Mouse (Mus musculus): ENCODE results near the gene Rassf6.
"Not testable (repeated sequence)": the region's sequence is repeated elsewhere in the genome, so short reads cannot be mapped to it uniquely, and the experiment has no call there.

The Rassf6 gene

GRCm38 (mm10) chr5:90624708-90625425, 15.6 kb downstream of the Rassf6 start:
- no peak for DNase-seq (ENCODE audit: low read depth)

GRCm38 (mm10) chr5:90623209-90623608, 17.2 kb downstream of the Rassf6 start:
- DNase-seq (ENCODE audit: low read depth): no peak

GRCm38 (mm10) chr5:90621726-90622125, 18.7 kb downstream of the Rassf6 start:
- no peak for DNase-seq (ENCODE audit: low read depth)

GRCm38 (mm10) chr5:90621316-90621715, 19.1 kb downstream of the Rassf6 start:
- DNase-seq (ENCODE audit: low read depth): no peak

- DNase-seq (ENCODE audit: low read depth): no peak
These were observed 22.6 kb downstream of the Rassf6 start for GRCm38 (mm10) chr5:90617859-90618258.

GRCm38 (mm10) chr5:90612751-90613150, 27.7 kb downstream of the Rassf6 start:
- not testable (repeated sequence) for DNase-seq (ENCODE audit: low read depth)

- DNase-seq (ENCODE audit: low read depth): peak; percentile 28
These were observed 28.4 kb downstream of the Rassf6 start for GRCm38 (mm10) chr5:90611996-90612611.

- DNase-seq (ENCODE audit: low read depth): peak; percentile 19
These were observed 29.1 kb downstream of the Rassf6 start for GRCm38 (mm10) chr5:90611388-90611787.

- no peak for DNase-seq (ENCODE audit: low read depth)
These were observed 31.6 kb downstream of the Rassf6 start for GRCm38 (mm10) chr5:90608906-90609305.

- peak; percentile 18 for DNase-seq (ENCODE audit: low read depth)
These were observed 37.0 kb downstream of the Rassf6 start for GRCm38 (mm10) chr5:90603407-90603923.

- DNase-seq (ENCODE audit: low read depth): peak; percentile 70
These were observed 39.0 kb downstream of the Rassf6 start for GRCm38 (mm10) chr5:90601469-90601868.

GRCm38 (mm10) chr5:90596155-90596554, 44.3 kb downstream of the Rassf6 start:
- no peak for DNase-seq (ENCODE audit: low read depth)

- peak; percentile 83 for DNase-seq (ENCODE audit: low read depth)
These were observed 45.5 kb downstream of the Rassf6 start for GRCm38 (mm10) chr5:90594945-90595344.

- DNase-seq (ENCODE audit: low read depth): no peak
These were observed 48.5 kb downstream of the Rassf6 start for GRCm38 (mm10) chr5:90591936-90592335.

- no peak for DNase-seq (ENCODE audit: low read depth)
These were observed 49.8 kb downstream of the Rassf6 start for GRCm38 (mm10) chr5:90590676-90591075.

GRCm38 (mm10) chr5:90588708-90589595, 51.5 kb downstream of the Rassf6 start:
- DNase-seq (ENCODE audit: low read depth): peak; percentile 85

GRCm38 (mm10) chr5:90588104-90588503, 52.4 kb downstream of the Rassf6 start:
- DNase-seq (ENCODE audit: low read depth): no peak

GRCm38 (mm10) chr5:90586511-90586910, 53.9 kb downstream of the Rassf6 start:
- DNase-seq (ENCODE audit: low read depth): peak; percentile 5

GRCm38 (mm10) chr5:90584799-90585198, 55.7 kb downstream of the Rassf6 start:
- no peak for DNase-seq (ENCODE audit: low read depth)

GRCm38 (mm10) chr5:90582179-90582578, 58.3 kb downstream of the Rassf6 start:
- DNase-seq (ENCODE audit: low read depth): no peak

- DNase-seq (ENCODE audit: low read depth): no peak
These were observed 60.9 kb downstream of the Rassf6 start for GRCm38 (mm10) chr5:90579556-90579955.

GRCm38 (mm10) chr5:90577751-90578150, 62.7 kb downstream of the Rassf6 start:
- DNase-seq (ENCODE audit: low read depth): no peak

All from induced T-regulatory cell, adult 2 months (primary cell).